Mouse (Mus musculus): ENCODE results near the gene Ryk.

DNA sequence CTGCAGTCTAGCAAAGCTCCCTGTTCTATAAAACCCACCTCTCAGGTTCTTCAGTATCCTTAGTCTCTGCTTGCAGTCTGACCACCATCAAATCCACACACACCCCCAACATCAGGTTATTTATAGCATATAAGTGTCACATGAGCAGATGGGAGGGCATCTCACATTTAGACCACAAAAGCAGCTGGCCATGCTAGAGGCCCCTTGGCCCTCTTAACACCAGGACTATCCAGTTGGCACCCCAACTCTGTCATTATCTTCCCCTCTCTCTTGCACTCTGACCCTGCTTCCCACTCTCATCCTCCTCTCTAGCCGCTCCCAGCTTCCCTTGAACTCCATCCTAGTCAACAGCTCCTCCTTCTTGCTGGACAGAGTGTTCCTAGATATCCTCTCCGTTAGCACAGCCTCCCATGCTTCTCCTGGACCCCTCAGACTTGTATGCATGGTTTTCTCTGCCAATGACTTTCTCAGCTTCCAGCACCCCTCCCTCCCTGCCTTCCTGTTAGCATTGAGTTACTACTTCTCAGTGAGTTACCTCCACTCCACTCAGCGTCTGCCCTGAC is 80.7 kb downstream of the Ryk start:
- TF ChIP-seq CTCF (IDR thresholded peaks at IDR 0.05; ENCODE audit: low read depth) (no peak), EP300 (IDR thresholded peaks at IDR 0.05; ENCODE audit: low read depth) (no peak)

Data from heart, postnatal 0 days (tissue).